Mouse (Mus musculus): ENCODE data around the gene Fam160a2.

Gene Fam160a2

DNA sequence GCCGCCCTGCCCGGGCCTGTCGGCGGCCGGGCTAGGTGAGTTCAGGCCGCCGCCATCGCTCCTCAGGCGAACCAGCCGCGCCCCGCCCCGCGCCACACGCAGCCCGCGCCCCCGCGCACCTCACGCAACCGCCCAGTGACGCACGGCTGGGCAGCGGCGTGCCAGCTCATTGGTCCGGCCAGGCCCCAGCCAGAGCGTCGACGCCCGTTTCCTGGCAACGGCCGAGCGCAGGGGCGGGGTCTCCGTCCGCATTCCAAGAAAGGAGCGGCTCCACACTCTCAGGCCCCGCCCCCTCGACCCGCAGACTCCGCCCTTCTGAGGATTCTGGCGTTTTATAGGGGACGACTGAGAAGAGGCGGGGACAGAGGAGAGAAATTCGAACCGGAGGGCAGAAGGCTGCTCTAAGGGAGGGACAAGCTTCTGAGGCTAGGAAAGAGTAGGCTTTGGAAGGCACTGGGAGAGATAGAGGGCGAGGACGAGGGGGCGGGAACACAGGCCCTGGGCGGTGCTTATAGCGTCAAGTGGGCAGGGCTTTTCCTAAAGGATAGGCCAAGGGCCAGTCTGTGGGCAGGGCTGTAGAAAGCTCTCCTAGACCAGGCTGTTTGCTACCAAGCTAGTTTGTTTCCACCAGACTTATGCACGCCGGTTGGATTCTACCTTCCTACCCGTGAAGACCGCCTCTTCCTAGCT lies at the start of gene Fam160a2:
Gene Fam160a2, minus strand, starts transcription at position 120 of the 690 bp plus-strand sequence.
- peak; percentile 99 for DNase-seq (ENCODE audit: low read depth, low spot score)

DNA sequence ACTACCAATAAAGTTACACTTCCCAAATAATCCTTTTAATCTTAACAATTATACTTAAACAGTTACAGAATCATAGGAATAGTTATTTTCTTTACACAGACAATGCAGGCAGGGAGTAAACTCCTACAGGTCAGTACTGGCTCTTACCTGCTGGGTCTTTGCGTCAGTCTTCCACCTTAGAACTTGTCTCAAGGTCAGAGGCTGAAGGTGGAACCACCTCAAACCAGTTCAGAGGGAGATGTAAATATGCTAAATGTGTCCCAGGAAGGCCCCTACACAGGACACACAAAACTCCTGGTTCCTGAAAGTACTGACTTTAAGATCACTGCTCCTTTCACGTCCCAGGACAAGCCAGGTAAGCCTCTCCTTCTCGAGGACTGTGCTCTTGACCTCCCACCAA lies 45.2 kb upstream of the Fam160a2 start:
- DNase-seq (ENCODE audit: low read depth, low spot score), result no peak

DNA sequence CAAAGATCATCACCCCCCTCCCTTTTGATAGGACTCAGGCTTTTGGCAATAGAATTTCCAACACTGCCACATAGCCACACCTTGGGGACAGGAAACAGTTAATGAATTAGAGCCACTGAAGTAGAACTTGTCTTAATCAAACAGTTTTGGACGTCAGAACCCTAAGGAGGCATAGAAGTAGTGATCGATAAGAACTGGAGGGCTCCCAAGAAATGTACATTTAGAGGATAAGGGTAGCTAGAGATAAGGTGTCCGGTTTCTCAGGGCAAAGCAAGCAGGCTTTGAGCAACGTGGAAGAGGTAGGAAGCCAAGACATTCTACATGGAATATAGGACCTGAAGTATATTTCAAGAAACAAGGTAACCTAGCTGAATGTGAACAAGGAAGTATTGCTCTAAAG lies 41.6 kb upstream of the Fam160a2 start:
- no peak for DNase-seq (ENCODE audit: low read depth, low spot score)

DNA sequence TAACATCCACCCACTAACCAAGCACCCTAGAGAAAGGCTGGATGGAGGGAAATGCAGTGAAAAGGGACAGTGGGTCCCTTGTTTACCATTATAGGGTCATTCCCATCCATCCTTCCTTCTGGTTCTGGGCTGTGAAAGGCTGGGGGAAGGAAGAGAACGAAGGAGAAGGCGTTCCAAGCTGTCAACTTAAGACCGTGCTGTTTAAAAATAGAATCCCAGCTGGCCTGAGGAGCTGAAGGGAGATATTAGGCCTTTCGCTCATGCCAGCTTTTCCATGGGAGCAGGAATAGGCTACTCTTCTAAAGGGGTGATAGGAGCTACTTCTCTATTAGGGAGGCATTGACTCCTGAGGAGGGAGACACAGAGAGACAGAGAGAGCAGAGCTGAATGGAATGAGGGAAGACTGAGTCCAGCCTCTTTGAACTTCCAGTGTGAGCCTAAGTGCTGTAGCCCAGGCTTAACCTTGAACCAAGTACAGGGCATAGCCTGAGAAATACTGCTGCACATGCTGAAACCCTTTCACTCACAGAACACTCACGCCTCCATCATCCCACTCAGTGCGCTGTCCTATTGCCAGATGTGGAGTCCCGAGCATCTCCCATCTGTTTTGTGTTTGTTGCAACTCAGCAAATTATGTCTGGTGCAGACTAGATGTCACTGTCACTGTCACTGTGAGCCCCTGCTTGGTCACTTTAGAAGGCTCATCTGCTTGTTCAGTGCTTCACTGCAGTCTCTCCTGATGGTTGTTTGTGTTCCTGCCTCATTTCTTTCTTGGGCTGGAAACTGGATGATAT lies 38.3 kb upstream of the Fam160a2 start:
- no peak for DNase-seq (ENCODE audit: low read depth, low spot score)

DNA sequence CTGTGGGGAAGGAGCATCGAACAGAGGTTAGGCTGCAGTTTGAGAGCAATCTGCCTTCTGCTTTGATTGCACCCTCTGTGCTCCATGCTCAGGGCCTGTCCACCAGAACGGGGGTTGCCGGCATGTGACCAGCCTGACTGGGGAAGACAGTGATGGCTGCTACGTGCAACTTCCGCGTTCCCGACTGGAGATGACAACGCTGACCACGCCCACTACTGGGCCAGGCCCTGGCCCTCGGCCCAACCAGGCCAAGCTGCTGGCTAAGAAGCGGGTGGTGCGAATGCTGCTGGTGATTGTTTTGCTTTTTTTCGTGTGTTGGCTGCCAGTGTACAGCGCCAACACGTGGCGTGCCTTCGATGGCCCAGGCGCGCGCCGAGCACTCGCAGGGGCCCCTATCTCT lies 34.9 kb upstream of the Fam160a2 start:
- DNase-seq (ENCODE audit: low read depth, low spot score), result no peak

DNA sequence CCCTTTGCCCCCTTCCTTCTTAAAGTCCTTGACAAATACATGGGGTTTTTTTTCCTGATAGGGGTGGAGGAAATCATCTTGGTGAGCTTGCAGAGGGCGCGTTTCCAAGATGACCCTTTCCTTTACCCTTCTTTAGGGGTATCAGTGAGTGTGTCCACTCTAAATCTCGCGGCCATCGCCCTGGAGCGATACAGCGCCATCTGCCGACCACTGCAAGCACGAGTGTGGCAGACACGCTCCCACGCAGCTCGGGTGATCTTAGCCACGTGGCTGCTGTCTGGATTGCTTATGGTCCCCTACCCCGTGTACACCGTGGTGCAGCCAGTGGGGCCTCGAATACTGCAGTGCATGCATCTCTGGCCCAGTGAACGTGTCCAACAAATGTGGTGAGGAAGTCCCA lies 34.0 kb upstream of the Fam160a2 start:
- DNase-seq (ENCODE audit: low read depth, low spot score), result no peak

DNA sequence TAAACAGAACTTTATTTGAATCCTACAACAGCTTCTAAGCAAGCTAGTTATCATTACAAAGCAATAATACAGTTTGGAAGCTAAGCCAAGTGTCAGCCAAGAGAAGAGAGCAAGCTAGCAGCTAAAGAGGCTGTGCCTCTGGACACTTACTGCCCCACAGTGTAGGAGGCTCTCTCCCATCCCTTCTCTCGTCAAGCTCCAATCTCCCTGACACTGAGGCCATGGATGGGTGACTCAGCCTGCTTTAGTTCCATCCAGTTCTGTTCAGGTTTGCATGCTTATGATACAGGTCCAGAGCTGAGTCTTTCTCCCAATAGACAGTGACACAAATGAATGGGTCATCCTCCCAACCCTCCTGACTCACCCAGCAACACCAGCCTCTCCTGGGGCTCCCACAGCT lies 32.2 kb upstream of the Fam160a2 start:
- DNase-seq (ENCODE audit: low read depth, low spot score), result no peak

DNA sequence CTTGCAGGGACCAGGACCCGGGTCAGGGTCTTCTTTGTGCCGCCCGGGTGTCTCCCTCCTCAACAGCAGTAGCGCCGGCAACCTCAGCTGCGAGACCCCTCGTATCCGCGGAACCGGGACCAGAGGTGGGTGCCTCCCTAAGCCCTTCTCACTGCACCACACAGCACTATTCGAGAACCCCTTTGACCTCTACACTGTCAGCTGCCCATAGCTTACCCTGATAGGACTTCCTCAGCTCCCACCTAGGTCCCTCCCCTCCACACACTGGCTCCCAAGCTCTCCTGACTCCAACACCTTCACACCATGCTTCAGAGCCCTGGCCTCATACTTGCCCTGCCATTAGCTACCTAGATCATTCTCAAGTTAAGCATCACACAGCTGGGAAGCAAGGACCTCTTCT lies 26.2 kb upstream of the Fam160a2 start:
- no peak for DNase-seq (ENCODE audit: low read depth, low spot score)

DNA sequence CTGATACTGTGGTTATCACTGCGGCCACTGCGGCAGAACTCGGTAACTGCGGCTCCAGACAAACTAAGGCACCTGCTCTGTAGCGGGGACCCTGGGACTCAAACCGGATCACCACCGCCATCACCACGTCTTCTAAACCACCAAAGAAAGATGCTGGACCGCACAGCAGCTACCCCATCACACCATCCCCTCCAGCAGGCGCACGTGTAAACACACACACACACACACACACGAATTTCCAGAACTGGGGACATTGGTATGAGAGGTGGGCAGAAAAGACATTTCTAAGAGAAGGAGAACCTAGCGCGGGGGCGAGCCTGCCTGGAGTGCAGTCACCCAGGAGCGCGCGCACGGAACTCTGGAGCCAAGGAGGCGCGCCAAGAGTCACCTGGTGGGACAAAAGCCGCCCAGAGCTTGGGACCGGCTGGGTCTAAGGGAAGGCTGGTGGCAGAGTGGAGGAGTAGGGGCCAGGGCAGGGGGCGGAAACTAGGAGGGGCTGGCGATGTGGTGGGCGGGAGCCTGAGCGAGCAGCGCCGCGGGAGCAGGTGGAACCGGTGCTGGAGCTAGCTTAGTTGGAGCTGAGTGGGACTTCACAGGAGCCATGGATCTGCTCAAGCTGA lies 25.7 kb upstream of the Fam160a2 start, which contains the start of gene Cckbr:
Gene Cckbr, plus strand, starts transcription at position 308 of the 620 bp plus-strand sequence.
- DNase-seq (ENCODE audit: low read depth, low spot score), result no peak

DNA sequence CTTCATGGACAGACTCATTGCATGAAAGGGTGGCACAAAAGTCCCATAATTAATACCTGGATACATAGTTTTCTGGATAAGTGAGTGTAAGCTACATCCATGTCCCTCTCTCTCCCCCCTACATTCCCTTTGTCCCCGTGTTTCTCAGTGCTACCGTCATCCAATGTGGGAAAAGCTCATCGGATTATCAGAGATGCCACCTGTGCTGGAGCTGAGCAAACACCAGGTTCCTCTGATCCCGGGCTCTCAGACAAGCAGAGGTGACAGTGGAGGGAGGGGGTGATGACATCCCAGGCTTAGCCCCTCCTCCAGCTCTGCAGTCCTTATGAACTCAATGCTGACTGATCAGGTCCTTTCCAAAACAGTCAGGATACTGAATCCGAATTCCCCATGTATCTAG lies 24.5 kb upstream of the Fam160a2 start:
- DNase-seq (ENCODE audit: low read depth, low spot score), result no peak

DNA sequence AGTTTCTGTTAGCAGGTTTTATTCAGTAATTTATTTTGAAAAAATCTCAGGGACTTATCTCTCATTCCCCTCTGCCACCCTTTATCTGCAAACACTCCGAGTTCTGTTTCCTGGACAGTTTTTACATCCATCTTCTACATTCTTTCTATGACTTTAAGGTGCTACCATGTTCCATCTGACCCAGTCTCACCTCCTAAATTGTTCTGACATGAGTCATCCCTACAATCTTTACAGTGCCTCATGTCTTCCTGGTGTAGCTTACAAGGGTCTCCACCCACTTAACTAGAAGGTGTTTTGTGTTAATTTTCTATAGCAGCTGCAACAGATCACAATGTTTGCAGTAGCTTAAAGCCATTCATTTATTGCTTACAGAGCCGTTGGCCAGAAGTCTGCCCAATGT lies 21.0 kb upstream of the Fam160a2 start:
- no peak for DNase-seq (ENCODE audit: low read depth, low spot score)

DNA sequence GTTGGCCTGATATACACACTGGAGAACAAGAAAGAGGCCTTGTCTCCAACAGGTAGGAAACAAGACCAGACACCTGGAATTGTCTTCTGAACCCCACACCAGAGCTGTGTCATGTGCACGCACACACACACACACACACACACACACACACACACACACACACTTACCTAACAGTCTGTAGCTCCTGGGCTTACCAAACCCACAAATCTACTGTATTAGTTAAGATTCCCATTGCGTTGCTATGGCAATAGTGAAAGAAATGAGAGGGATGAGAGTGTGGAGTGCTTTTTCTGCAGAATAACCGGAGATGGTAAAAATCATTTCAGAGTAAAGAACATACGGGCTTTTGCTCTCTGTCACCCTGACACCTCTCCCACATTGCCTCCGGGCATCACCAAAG lies 18.3 kb upstream of the Fam160a2 start:
- no peak for DNase-seq (ENCODE audit: low read depth, low spot score)

DNA sequence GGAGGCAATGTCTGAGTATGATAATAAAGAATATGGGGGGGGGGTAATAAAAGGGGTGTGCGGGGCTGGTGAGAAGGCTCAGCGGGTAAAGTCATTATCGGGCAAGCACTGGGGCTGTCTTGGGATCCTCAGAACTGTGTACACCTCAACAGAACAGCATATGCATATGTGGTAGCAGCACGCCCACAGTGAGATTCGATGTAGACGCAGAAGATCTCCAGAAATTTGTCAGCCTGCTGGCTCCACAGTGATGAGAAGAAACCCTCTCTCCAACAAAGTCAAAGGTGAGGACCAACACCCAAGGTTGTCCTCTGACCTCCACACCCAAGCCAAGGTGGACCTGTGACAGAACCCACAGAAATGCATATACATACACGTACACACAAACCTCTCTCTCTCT lies 16.7 kb upstream of the Fam160a2 start:
- DNase-seq (ENCODE audit: low read depth, low spot score), result no peak

DNA sequence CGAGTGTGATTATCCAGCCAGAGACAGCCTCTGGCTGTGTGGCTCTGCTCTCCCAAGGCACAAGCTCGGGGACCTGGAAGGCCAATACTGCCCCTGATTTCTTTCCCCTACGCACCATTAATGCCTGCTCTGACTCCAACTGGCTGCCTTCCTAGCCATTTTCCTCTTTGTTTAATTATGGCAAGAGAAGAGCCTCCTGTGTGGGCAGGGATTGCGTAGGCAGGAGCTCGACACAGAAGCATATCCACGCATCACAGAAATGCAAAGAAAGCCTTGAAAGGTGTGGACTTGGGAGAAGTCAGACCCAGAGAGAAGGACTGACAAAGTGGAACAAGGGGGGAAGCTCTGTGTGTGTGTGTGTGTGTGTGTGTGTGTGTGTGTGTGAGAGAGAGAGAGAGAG lies 14.5 kb upstream of the Fam160a2 start:
- no peak for DNase-seq (ENCODE audit: low read depth, low spot score)

DNA sequence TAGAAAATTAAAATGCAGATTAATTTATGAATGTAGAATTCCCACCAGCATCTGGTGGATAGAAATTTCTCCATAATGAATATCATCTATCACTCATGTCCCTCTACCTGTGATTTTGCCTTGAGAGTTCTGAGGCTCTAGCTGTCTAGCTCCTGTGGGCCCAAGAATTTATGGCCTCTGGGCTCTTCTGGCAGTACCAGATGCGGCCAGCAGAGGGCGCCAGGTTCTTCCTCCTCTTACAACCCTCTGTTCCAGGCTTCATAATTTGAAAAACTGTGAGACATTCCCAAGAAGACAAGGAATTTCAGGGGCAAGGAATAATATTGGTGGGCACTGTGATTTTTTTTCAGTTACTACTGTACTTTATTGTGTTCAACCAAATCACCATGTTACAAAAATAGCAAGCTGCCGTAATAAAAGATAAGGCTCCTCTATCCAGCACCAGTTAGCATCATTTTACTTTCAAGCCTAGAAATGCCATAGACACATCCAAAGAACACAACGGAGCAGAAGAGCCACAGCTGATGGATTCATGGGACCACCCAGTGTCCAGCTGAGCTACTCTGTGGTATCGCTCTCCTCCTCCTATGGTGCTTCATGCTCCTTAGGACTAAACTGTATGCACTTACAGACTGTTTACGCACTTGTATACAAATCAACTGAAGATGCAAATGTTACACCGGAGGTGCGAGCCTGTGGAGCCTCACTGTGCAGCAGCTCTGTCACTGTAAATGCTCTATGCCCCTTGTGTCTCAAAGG lies 12.2 kb upstream of the Fam160a2 start:
- peak; percentile 41 for DNase-seq (ENCODE audit: low read depth, low spot score)

DNA sequence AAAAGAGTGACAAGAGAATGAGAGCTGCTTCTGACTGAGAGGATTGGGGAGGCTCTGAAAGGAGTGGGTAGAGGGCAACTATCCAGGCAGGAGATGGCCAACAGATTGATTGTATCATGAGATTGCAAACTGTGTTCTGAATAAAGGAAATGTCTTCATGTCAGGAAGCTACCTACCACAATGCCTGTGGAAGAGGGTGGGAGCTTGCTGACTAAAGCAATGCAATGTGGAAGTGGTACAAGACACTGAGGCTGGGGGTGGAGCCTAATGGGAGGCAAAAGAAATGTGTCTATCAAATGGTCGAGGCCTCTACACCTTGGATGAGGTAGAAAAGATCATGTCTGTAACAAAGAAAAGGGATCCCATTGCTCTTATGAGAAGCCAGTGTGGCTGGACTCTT lies 6.5 kb upstream of the Fam160a2 start:
- no peak for DNase-seq (ENCODE audit: low read depth, low spot score)

DNA sequence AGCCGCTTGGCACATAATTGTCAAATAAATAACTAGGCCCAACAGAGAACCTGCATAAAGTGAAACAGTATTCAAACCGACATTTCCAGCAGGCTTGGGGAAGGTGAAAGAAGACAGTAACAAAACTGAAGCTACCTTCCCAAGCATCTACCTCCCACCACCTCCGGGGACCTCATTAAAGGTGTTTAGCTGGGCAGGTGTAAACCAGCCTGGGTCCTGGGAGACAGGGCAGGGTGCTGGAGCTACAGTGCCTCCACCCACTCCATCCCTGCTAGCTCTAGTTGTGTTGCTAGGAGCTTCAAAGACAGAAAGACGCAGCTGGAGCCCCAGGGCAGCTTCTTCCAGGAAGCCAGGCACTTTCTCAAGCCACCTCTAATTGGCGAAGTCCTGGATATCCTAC lies 4.4 kb upstream of the Fam160a2 start, which contains the start of gene Cnga4:
Gene Cnga4, plus strand, starts transcription at position 301 of the 400 bp plus-strand sequence.
- DNase-seq (ENCODE audit: low read depth, low spot score), result no peak

DNA sequence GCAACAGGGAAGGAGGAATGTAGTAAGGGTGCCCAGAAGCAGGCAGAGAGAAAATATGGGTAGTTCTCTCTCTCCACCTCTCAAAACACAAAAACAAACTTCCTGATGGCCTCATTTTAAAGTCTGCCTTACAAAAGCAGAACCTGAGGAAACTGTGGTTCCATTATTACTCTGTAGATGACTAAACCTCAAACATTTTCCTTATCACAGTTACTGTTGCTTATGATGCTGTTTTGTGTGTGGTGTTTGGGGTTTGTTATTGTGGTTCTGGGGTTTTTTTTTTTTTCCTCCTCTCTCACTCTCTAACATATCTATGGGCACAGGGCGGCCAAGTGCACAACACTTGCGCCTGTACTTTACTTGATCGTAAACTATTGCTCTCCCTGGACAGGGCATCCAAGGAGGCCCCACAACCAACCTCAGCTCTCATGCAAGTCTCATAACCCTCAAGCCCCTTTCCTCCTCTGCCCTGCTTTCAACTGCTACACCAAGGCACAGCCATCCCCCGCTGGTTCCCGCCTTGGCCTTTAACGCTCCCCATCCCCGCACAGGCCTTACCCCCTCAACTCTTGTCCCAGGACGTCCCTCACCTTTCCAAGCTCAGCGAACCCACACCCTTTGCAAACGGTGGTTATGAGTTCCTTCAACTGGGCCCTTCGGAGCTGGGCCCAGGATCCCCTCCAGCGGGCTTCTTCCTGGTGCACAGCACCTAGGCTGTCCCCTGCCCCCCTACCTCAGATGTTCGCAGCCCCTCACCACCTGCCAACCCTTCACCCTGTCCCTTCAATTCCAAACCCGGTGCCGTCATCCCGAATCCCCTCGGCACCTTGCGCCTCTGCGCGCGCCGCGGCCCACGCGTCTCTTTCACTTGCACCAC lies 558 bp downstream of the Fam160a2 start:
- DNase-seq (ENCODE audit: low read depth, low spot score), result no peak

DNA sequence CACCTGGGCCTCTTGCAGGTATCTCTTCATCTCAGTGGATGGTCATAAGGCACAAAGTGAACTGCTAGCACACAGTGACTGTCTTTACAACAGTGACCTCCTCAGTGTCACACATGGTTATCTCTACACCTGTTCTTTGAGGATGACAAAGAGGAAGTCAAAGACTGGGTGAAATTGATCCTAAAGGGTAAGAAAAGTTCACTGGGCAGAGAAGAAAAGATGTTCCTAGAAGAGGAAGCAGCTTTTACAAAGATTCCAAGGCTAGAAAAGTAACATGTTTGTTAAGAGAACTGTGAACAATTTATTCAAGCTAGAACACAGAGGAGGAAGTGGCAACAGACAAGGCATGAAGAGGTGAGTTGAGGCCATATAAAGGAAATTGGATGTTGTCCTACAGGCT lies 3.7 kb downstream of the Fam160a2 start:
- DNase-seq (ENCODE audit: low read depth, low spot score), result no peak

DNA sequence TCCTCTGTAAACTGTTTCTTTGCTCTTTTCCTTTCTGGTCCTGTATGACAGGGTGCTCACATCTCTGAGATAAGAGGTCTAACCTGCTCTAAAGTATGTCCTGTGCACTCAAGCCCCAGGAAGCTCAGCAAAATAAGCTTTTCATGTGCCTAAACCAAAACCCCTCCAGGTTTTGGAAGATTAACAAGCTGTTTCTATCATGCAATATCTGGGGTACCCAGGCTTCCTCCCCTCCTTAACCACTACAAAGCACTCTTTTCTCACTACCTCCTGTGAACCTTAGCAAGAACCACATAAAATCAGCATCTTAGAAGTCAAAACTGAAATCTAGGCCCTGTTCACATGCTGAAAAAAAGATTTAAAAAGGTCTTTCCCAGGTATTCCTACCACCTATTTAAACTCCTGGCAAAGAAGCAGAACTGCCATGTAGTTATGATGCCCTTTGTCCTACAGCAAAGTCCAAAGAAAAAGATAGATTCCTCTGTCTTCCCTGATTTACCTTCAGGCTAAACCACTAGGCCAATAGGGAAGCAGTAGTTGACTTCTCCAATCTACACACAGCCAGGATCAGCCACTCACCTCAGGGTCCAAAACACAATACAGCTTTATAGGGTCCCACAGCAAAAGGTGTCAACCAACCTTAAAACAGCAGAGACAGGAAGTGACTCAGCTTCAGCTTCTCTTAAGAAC lies 4.6 kb downstream of the Fam160a2 start:
- DNase-seq (ENCODE audit: low read depth, low spot score), result no peak

Measured in skeletal muscle tissue, adult 2 months (tissue).